Mouse (Mus musculus) forelimb bud, embryonic 11.5 days (tissue): ENCODE measurements at regions not wholly inside any gene's neighbourhood (a gene's known extent, or its start where the extent isn't known, plus 50 kb on each side); places are given as distances from the start of the nearest gene placed in this dataset.
A peak's percentile ranks its signal among the peaks of the same experiment; 100 is the strongest.

Experiments used
- DNase-seq: peaks from one replicate; pipeline ENCODE4 v3.0.0-alpha.2; 2012; ENCODE audit warnings: low read depth, low spot score

- DNase-seq = peak; percentile 41
Measured at GRCm38 (mm10) chrX:152918212-152918611, 88.1 kb upstream of the Usp51 start.

GRCm38 (mm10) chrX:152926991-152927390, 79.3 kb upstream of the Usp51 start:
- peak; percentile 13 for DNase-seq

DNA sequence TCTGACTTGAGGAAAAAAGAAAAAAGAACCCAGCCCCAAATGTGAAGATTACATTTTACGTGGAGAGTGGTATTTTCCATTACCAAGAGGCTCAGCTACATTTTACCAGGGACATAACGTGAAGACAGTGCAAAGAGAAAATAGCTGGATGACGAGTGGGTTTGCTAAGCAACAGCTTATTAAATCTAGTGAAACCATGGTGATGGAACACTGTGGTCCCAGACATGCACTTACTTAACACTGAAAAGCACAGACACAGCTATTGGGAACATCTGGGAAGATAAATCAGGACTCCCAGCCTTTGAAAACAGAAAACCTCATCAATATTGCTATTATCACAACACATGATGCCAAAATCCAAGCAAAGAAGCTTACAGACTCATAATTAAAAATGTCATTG, 60.1 kb upstream of the Usp51 start:
- no peak for DNase-seq
